Mouse (Mus musculus): ENCODE results near the gene Tbce.

The Tbce gene

GRCm38 (mm10) chr13:13968629-13969111, 70.8 kb downstream of the Tbce start:
- peak; percentile 53 for DNase-seq (ENCODE audit: extremely low read depth, low read depth)

- no peak for DNase-seq (ENCODE audit: extremely low read depth, low read depth)
These were observed 73.3 kb downstream of the Tbce start for GRCm38 (mm10) chr13:13966172-13966571.

GRCm38 (mm10) chr13:13965388-13965964, 74.0 kb downstream of the Tbce start:
- no peak for DNase-seq (ENCODE audit: extremely low read depth, low read depth)

GRCm38 (mm10) chr13:13961046-13961445, 78.4 kb downstream of the Tbce start:
- DNase-seq (ENCODE audit: extremely low read depth, low read depth), result no peak

- no peak for DNase-seq (ENCODE audit: extremely low read depth, low read depth)
These were observed 79.2 kb downstream of the Tbce start for GRCm38 (mm10) chr13:13960211-13960610.

GRCm38 (mm10) chr13:13956686-13957085, 82.8 kb downstream of the Tbce start:
- DNase-seq (ENCODE audit: extremely low read depth, low read depth), result no peak

GRCm38 (mm10) chr13:13954931-13955330, 84.5 kb downstream of the Tbce start:
- no peak for DNase-seq (ENCODE audit: extremely low read depth, low read depth)

- peak; percentile 98 for DNase-seq (ENCODE audit: extremely low read depth, low read depth)
These were observed 85.3 kb downstream of the Tbce start, which contains the start of gene B3galnt2 for GRCm38 (mm10) chr13:13953874-13954832. Gene B3galnt2, plus strand, starts transcription at chr13:13954469.

Data from MEL-GATA-1-ER (cell line).